Mouse (Mus musculus): ENCODE data around the gene Clpb.

- TF ChIP-seq EP300 (optimal IDR thresholded peaks at IDR 0.05) (no peak), CTCF (IDR thresholded peaks at IDR 0.05; ENCODE audit: low read depth) (peak; percentile 81)
Observed at GRCm38 (mm10) chr7:101666581-101666980, 3.1 kb downstream of the Clpb start.

All from stomach, postnatal 0 days (tissue).